Mouse (Mus musculus) limb, embryonic 10.5 days (tissue): ENCODE data around the gene Zdhhc7. TPM values are rescaled to one million over a fixed set of nuclear protein-coding genes. Genes with fewer than 3 reads are reported as not detected.

Experiments used
- DNase-seq: peaks from one replicate; pipeline ENCODE4 v3.0.0-alpha.2; 2017; ENCODE audit warnings: low spot score
- H3K27ac ChIP-seq: fragments of 300-500 bp; sonication (generic); 2 replicates; pipeline ENCODE4 v1.5.1; 2016; ENCODE audit warnings: mild to moderate bottlenecking
- H3K27me3 ChIP-seq: fragments of 300-500 bp; sonication (generic); 2 replicates; pipeline ENCODE4 v1.6.1; 2016; ENCODE audit warnings: low read depth, mild to moderate bottlenecking; ENCODE audit not compliant: poor library complexity, severe bottlenecking
- H3K36me3 ChIP-seq: fragments of 300-500 bp; sonication (generic); 2 replicates; pipeline ENCODE4 v1.6.1; 2016; ENCODE audit warnings: mild to moderate bottlenecking, moderate library complexity
- H3K4me1 ChIP-seq: fragments of 300-500 bp; sonication (generic); 2 replicates; pipeline ENCODE4 v1.6.1; 2016
- H3K4me3 ChIP-seq: fragments of 300-500 bp; sonication (generic); 2 replicates; pipeline ENCODE4 v1.5.1; 2016; ENCODE audit warnings: mild to moderate bottlenecking, moderate library complexity
- H3K9me3 ChIP-seq: fragments of 300-500 bp; sonication (generic); replicated peaks from 2 replicates; pipeline ENCODE4 v1.6.1; 2016; ENCODE audit warnings: mild to moderate bottlenecking
- WGBS: fragments of 180-500 bp; shearing (Covaris S2); methylation state at CpG from one replicate; pipeline ENCODE4 v1.1.7; 2016; 5-methylcytosine and 5-hydroxymethylcytosine counted together
- polyA plus RNA-seq: library from polyadenylated mRNA; unstranded; fragments of >200 nt; fragmentation: Nextera tagmentation; extraction: Ambion mirVana; gene quantifications from 2 replicates; pipeline ENCODE4 v1.2.1, GENCODE M21; 2016

Zdhhc7 gene
- polyA plus RNA-seq, 1 experiment from 2014 or later, result 32.4 TPM

DNA sequence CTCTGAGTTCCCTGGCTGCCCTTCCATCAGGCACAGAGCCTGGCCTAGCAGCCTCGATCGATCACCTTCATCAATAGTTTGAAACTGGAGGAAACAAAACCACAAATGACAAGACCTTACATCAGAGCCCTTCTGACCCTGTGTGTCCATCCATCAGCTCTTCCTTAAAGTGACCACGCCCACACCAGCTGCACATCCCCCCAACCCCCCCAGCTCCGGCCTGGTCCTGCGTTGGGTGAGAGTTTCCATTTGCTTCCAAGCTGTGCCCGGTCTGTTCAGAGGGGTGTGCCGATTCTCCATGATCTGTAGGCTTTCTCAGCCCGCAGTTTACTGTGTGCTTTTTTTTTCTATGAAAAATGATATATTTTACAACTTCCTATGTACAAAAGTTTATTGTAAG, 49.0 kb downstream of the Zdhhc7 start:
- H3K36me3 ChIP-seq, result no peaks in the 10 kb centered on the region
- H3K9me3 ChIP-seq, result peaks cover 5% of the 10 kb centered on the region; the same call in 1 of the 2 replicates
- no peaks in the 10 kb centered on the region for H3K27me3 ChIP-seq
- DNase-seq, result no peak
- no peak overlapping the region for H3K27ac ChIP-seq
- H3K4me1 ChIP-seq, result peaks cover 19% of the 10 kb centered on the region
- 76% methylated on average over 8 of the region's 8 CpGs for WGBS
- no peak overlapping the region for H3K4me3 ChIP-seq

DNA sequence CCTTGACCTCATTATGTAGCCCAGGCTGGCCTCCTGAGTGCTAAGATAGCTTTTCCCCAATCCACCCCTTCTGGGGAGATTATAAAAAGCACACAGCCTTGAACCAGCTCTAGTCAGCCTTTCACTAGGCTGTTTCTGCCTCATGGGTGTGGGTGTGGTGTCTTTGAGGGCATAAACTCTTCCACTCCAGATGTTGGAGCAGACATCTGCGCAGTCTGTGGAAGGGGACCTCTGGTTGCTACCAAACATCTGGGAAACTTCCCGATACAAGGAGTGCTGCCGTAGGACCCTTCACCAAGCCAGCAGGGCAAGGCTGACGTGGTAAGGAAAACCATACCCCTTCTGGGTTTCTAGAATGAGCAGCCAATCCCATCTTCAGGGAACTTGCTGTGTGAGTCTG, 49.4 kb downstream of the Zdhhc7 start:
- peaks cover 23% of the 10 kb centered on the region for H3K4me1 ChIP-seq
- no peaks in the 10 kb centered on the region for H3K27me3 ChIP-seq
- DNase-seq, result no peak
- no peak overlapping the region for H3K4me3 ChIP-seq
- H3K9me3 ChIP-seq, result peaks cover 5% of the 10 kb centered on the region; the same call in 1 of the 2 replicates
- H3K27ac ChIP-seq, result no peak overlapping the region
- H3K36me3 ChIP-seq, result no peaks in the 10 kb centered on the region
- 87% methylated on average over 4 of the region's 4 CpGs for WGBS

DNA sequence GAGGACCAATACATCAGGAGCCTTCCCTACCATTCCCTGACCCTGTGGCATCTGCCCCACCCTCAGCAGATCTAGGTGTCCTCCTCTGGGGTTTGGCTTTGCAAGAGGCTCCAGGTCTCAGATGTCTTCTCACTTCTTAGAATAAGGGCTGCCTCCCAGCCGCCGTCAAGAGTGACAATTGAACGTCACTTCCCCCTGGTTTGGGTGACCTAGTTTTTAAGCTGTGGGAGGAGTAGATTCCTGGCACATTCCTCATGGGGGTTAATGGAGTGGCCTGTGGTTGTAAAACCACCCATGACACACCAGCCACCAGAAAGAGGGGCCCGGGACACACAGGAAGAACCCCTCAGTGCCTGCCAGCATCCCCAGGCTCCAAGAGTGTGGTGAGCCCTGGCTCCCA, 50.3 kb downstream of the Zdhhc7 start:
- no peaks in the 10 kb centered on the region for H3K27me3 ChIP-seq
- 40% methylated on average over 4 of the region's 4 CpGs for WGBS

DNA sequence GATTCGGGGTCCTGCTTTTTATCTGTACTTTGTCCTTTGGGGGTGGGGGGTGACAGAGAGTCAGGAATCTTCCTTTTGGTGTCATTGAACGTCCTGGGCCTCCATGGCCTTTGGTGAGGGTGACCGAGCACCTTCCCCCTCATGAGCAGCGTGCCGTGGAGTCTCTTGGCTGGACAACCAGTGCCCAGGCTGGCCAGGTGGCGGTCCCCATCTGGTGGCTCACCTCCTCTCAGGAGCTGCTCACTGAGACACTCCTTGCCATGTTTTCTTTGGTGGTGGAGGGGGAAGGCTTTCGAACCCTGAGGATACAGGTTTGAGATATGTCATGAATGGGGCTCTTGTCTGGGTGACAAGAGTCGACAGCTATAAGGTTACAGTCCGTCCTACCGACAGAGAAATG, 50.9 kb downstream of the Zdhhc7 start:
- WGBS, result 85% methylated on average over 10 of the region's 10 CpGs
- Histone ChIP-seq H3K9me3 (no peaks in the 10 kb centered on the region), H3K27ac (peak overlapping the region; percentile 53), H3K27me3 (no peaks in the 10 kb centered on the region), H3K4me3 (no peak overlapping the region), H3K4me1 (peaks cover 38% of the 10 kb centered on the region), H3K36me3 (no peaks in the 10 kb centered on the region)
- DNase-seq, result no peak

More for the DNA sequence above, 50.3 kb downstream of the Zdhhc7 start:
- no peak overlapping the region for H3K27ac ChIP-seq
- H3K4me1 ChIP-seq, result peaks cover 32% of the 10 kb centered on the region
- no peak for DNase-seq
- H3K4me3 ChIP-seq, result no peak overlapping the region
- H3K9me3 ChIP-seq, result no peaks in the 10 kb centered on the region
- no peaks in the 10 kb centered on the region for H3K36me3 ChIP-seq

DNA sequence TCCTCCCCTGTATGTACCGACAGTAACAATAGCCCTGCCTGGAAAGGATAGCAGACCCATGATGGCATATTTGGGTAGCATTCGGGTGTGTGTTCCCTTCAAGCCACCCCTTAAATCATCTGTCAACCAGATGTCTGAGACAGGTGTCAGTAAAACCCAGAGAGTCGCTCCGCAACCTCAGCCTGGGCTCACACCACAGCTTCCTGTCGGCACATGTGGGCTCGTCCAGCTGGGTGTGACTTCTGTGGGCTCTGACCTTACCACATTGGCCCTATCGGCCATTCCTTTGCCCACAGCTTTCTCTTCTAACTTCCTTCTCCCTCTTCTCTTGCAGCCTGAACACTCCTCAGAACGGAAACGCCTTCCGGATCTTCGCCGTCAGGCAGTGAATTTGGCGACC, 51.3 kb downstream of the Zdhhc7 start:
- no peaks in the 10 kb centered on the region for H3K36me3 ChIP-seq
- WGBS, result 78% methylated on average over 13 of the region's 13 CpGs
- peaks cover 43% of the 10 kb centered on the region for H3K4me1 ChIP-seq

DNA sequence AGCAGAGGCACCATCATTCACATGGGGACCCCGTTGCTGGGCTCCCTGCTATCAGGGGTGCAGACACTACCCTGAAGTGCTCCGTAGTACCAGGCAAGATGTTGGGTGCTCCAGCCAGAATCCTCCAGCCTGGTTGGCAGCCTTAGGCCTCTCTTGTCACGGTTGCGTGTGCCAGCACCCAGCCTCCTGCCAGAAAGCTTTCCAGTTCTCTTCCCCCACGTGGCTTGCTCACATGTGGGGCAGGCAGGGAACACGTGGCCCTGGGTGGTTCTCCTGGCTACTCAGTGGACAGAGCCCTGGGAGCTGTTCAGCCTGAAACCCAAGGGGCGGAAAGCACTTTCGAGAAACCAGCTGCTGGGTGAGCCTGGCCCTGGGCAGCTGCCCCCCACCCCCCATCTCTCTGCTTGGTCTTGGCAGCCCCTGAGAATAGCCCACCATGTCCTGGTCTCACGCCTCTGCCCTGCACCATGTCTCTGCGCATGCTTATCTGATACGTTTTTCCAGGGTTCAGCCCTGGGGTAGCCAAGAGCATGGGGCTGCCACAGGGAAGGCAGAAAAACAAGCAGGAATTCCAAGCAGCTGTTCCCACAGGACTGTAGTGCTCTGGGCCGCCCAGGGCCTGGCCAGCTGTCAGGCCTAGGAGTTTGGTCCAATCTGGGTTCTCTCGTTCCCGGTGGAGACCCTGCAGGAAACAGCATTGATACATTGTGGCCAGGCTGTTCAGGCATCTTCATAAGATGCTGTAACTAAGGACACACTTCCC, 54.8 kb downstream of the Zdhhc7 start:
- H3K4me1 ChIP-seq, result peaks cover 48% of the 10 kb centered on the region
- no peak overlapping the region for H3K4me3 ChIP-seq
- H3K27me3 ChIP-seq, result no peaks in the 10 kb centered on the region
- no peaks in the 10 kb centered on the region for H3K36me3 ChIP-seq
- WGBS, result 73% methylated on average over 14 of the region's 14 CpGs
- peak; percentile 40 for DNase-seq
- H3K27ac ChIP-seq, result peak overlapping the region; percentile 73
- no peaks in the 10 kb centered on the region for H3K9me3 ChIP-seq

More for the DNA sequence above, 51.3 kb downstream of the Zdhhc7 start:
- no peak overlapping the region for H3K4me3 ChIP-seq
- no peaks in the 10 kb centered on the region for H3K27me3 ChIP-seq
- DNase-seq, result no peak
- no peaks in the 10 kb centered on the region for H3K9me3 ChIP-seq
- peak overlapping the region; percentile 53 for H3K27ac ChIP-seq

DNA sequence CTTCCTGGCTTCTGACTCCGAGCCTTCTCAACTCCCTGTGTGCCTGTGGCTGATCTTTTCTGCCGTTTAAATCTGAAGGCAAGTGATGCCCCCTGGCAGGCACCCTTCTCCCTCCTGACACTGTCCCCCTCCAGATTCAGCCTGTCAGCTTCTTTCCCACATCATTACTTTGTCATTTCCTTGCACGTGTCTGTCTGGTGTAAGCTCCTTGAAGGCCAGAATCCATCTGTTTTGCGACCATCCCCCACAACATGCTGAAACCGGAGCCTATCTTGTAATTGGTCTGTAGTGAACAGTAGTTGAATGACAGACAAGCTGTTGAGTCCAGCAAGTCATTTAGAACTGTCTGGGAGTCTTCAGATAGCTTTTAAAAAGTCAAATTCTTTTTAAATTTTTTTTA, 55.8 kb downstream of the Zdhhc7 start:
- no peak for DNase-seq
- WGBS, result 43% methylated on average over 5 of the region's 5 CpGs
- no peaks in the 10 kb centered on the region for H3K9me3 ChIP-seq
- peaks cover 47% of the 10 kb centered on the region for H3K4me1 ChIP-seq
- H3K27me3 ChIP-seq, result no peaks in the 10 kb centered on the region
- H3K36me3 ChIP-seq, result no peaks in the 10 kb centered on the region
- H3K27ac ChIP-seq, result peak overlapping the region; percentile 27; the same call in 1 of the 2 replicates
- H3K4me3 ChIP-seq, result no peak overlapping the region

DNA sequence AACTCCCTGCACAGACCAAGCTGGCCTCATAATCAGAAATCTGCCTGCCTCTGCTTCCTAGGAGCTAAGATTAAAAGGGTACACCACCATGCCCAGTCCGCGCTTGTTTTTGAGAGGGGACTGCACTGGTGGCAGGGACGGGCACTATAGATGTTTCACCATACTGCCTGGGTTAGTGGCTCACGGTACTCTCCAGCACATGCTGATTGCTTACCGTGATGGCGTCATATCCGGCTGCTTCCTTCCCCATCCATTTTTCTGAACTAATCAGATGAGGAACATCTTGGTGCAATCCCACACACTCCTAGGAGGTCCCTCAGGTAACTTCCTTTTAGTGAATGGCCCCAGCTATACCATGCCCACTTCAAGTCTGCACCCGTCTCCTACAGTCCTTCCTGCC, 56.4 kb downstream of the Zdhhc7 start:
- WGBS, result 95% methylated on average over 8 of the region's 8 CpGs

DNA sequence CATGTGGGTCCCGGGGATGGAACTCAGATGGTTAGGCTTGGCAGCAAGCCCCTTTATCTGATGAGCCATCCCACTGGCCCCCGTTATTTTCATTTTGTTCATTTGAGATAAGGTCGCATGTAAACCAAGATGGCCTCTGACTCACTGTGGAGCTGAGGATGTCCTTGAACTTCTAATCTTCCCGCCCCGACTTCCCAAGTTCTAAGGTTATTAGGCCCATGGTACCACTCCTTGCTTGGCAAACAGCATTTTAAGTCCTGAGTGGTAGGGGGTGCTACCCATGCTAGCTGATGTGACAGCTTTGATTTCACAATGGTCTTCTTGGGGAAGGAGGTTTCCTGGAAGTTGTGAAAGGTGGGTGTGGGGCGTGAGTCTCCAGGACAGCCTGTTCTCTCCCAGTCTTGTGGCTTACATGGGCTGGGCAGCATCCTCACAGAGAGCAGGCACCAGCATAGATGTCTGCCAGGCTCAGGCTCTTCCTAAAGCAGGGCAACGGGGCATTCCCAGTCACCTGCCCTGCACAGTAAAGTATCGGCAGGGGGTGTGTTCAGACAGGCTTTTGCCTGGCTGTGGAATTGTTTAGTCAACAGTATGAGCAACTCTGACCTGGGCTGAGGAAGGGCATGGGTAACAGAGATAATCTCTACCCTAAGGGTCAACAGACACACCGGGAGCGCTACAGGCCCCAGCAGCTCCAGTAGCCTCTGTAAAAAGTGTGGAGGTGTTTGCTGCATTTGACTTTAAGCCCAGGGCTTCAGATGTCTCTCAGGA, 58.6 kb downstream of the Zdhhc7 start:
- DNase-seq, result no peak
- Histone ChIP-seq H3K27me3 (no peaks in the 10 kb centered on the region), H3K4me1 (peaks cover 45% of the 10 kb centered on the region), H3K36me3 (no peaks in the 10 kb centered on the region), H3K9me3 (no peaks in the 10 kb centered on the region), H3K4me3 (no peak overlapping the region), H3K27ac (no peak overlapping the region)
- WGBS, result 85% methylated on average over 10 of the region's 10 CpGs

More for the DNA sequence above, 56.4 kb downstream of the Zdhhc7 start:
- Histone ChIP-seq H3K27me3 (no peaks in the 10 kb centered on the region), H3K36me3 (no peaks in the 10 kb centered on the region), H3K9me3 (no peaks in the 10 kb centered on the region), H3K4me1 (peaks cover 43% of the 10 kb centered on the region), H3K27ac (0 out of 2 replicates have a peak overlapping the region, but pooled peaks have one; percentile 27), H3K4me3 (no peak overlapping the region)
- no peak for DNase-seq

DNA sequence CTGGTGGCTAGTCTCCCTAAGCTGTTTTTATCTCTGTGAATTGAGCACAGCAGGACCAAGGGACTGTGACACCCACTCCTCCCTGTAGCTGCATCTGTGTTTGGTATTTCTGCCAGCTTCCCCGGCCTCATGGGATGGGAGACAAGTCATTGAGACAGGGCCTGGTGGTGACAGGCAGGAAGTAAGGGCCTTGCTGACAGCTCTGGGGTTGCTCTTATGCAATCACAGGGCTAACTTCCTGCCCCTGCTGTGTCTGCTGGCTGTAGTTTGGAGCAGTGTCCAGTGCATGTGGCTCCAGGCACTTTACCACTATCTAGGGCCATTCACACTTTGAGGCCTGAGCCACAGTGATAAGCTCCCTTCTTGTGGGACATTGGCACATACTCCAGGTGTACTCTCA, 60.4 kb downstream of the Zdhhc7 start:
- Histone ChIP-seq H3K9me3 (no peaks in the 10 kb centered on the region), H3K4me1 (peaks cover 37% of the 10 kb centered on the region), H3K36me3 (no peaks in the 10 kb centered on the region), H3K4me3 (no peak overlapping the region), H3K27me3 (no peaks in the 10 kb centered on the region), H3K27ac (peak overlapping the region; percentile 14; the same call in 1 of the 2 replicates)
- no peak for DNase-seq
- WGBS, result 70% methylated on average over 1 of the region's 1 CpGs

DNA sequence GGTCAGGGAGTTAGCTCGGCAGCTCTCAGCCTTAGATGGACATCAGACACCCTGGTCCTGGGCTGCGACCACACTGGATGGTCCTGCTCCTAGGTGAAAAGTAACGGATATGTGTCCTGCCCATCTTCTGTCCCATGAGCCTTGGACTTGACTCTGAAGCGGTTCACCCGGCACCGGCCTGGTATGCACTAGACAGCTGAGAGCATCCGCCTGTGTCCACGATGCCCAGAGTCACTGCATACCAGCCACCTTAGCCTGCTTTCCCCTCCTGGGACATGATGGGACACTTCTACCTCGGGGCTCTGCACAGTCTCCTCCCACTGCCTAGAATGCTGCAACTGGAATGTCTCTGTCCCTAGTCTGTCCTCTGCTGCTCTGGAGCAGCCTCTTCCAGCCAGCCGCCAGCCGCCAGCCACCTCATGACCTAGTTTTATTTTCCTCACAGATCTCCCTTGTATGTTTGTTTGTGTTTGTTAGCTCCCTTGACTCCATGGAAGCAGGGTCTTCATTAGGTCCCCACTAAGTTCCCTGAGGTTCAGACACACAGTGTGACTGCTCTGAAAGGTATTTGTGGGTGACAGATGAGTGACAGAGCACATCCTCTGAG, 61.9 kb downstream of the Zdhhc7 start:
- Histone ChIP-seq H3K9me3 (no peaks in the 10 kb centered on the region), H3K4me1 (peaks cover 34% of the 10 kb centered on the region), H3K36me3 (no peaks in the 10 kb centered on the region), H3K4me3 (no peak overlapping the region), H3K27ac (0 out of 2 replicates have a peak overlapping the region, but pooled peaks have one; percentile 4), H3K27me3 (no peaks in the 10 kb centered on the region)
- no peak for DNase-seq
- WGBS, result 75% methylated on average over 11 of the region's 11 CpGs

DNA sequence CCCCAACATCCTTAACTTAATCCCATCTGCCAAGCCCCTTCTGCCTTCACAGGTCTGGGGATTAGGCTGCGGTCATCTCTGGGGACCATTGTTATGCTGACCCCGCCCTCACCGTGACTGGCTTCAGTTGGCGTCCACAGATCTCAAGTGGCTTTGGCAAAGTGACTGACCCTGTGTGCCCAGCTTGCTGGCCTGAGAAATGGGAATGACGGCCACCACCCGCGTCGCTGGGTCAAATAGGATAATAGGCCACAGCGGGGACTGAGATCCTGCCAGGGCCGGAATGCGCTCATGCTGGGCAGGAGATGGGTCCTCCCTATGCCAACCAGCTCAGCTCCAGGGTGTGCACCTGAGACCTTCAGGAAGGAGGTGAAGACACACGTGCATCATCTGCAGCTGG, 62.5 kb downstream of the Zdhhc7 start:
- peaks cover 40% of the 10 kb centered on the region for H3K4me1 ChIP-seq

DNA sequence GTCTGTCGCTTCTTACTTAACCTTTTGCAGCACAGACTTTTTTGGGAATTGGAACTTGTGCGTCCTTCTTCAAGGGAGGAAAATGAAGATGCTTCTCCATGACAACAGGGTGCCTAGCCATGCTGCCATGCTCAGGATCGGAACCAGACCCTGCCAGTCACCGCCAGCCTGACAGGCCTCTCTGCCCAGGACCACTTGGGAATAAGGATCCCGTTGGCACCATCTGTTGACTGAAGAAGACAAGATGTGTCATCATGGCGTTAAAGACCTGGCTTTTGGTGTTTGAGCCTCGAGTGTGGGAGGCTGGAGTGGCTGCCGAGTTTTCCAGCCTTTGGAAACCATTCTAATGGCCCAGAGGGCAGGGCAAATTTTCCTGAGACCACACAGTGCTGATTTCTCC, 63.7 kb downstream of the Zdhhc7 start:
- H3K27ac ChIP-seq, result no peak overlapping the region
- 86% methylated on average over 8 of the region's 8 CpGs for WGBS

More for the DNA sequence above, 62.5 kb downstream of the Zdhhc7 start:
- H3K27ac ChIP-seq, result no peak overlapping the region
- DNase-seq, result no peak
- H3K36me3 ChIP-seq, result no peaks in the 10 kb centered on the region
- no peaks in the 10 kb centered on the region for H3K9me3 ChIP-seq
- 93% methylated on average over 12 of the region's 12 CpGs for WGBS
- no peak overlapping the region for H3K4me3 ChIP-seq
- no peaks in the 10 kb centered on the region for H3K27me3 ChIP-seq

More for the DNA sequence above, 63.7 kb downstream of the Zdhhc7 start:
- no peak for DNase-seq
- no peaks in the 10 kb centered on the region for H3K36me3 ChIP-seq
- peaks cover 41% of the 10 kb centered on the region for H3K4me1 ChIP-seq
- H3K4me3 ChIP-seq, result no peak overlapping the region
- H3K27me3 ChIP-seq, result no peaks in the 10 kb centered on the region
- no peaks in the 10 kb centered on the region for H3K9me3 ChIP-seq
